Mouse (Mus musculus) stomach, embryonic 14.5 days (tissue): ENCODE data around the gene Hmgn1. TPM values are rescaled to one million over a fixed set of nuclear protein-coding genes. Genes with fewer than 3 reads are reported as not detected.
A peak's percentile ranks its signal among the peaks of the same experiment; 100 is the strongest.

Experiments used
- ATAC-seq: fragments of 200-750 bp; cut with Nextera tagmentation; 2 replicates; pipeline ENCODE4 v1.8.0; 2017; ENCODE audit warnings: low read depth, moderate TSS enrichment; ENCODE audit not compliant: insufficient number of reproducible peaks, insufficient read depth, low FRiP score
- H3K27ac ChIP-seq: fragments of 300-500 bp; sonication (generic); 2 replicates; pipeline ENCODE4 v1.5.1; 2014; ENCODE audit warnings: mild to moderate bottlenecking, low read length, moderate library complexity, mixed read lengths
- H3K27me3 ChIP-seq: fragments of 300-500 bp; sonication (generic); 2 replicates; pipeline ENCODE4 v1.6.1; 2014; ENCODE audit warnings: low read length, control low read depth, mixed read lengths; ENCODE audit not compliant: control insufficient read depth, insufficient read depth
- H3K36me3 ChIP-seq: fragments of 300-500 bp; sonication (generic); 2 replicates; pipeline ENCODE4 v1.6.1; 2014; ENCODE audit warnings: mild to moderate bottlenecking, control low read depth, low read length, moderate library complexity, mixed read lengths; ENCODE audit not compliant: control insufficient read depth, insufficient read depth
- H3K4me1 ChIP-seq: fragments of 300-500 bp; sonication (generic); 2 replicates; pipeline ENCODE4 v1.6.1; 2014; ENCODE audit warnings: low read length, control low read depth, mixed read lengths; ENCODE audit not compliant: control insufficient read depth, insufficient read depth
- H3K4me2 ChIP-seq: fragments of 300-500 bp; sonication (generic); replicated peaks from 2 replicates; pipeline ENCODE4 v1.6.1; 2014; ENCODE audit warnings: low read depth, low read length, control low read depth
- H3K4me3 ChIP-seq: fragments of 300-500 bp; sonication (generic); 2 replicates; pipeline ENCODE4 v1.5.1; 2014; ENCODE audit warnings: low read depth, low read length, control low read depth
- H3K9ac ChIP-seq: fragments of 300-500 bp; sonication (generic); replicated peaks from 2 replicates; pipeline ENCODE4 v1.6.1; 2014; ENCODE audit warnings: low read depth, mild to moderate bottlenecking, control low read depth, low read length, moderate library complexity, mixed read lengths
- H3K9me3 ChIP-seq: fragments of 300-500 bp; sonication (generic); 2 replicates; pipeline ENCODE4 v1.6.1; 2016; ENCODE audit warnings: low read depth, low read length, control low read depth; ENCODE audit not compliant: control insufficient read depth
- WGBS: fragments of 180-500 bp; shearing (Covaris S2); extraction: QIAGEN DNeasy Blood & Tissue Kit; methylation state at CpG from one replicate; pipeline ENCODE4 v1.1.7; 2014; 5-methylcytosine and 5-hydroxymethylcytosine counted together
- polyA plus RNA-seq: library from polyadenylated mRNA; unstranded; fragments of >200 nt; fragmentation: Nextera tagmentation; extraction: Ambion mirVana; gene quantifications from 2 replicates; pipeline ENCODE4 v1.2.1, GENCODE M21; 2014

Hmgn1 gene
- 589 and 679 TPM in 2 replicates for polyA plus RNA-seq

GRCm38 (mm10) chr16:96127657-96128344, at the start of gene Hmgn1:
Gene Hmgn1 (minus strand): TSS chr16:96127729.
- H3K9me3 ChIP-seq, result no peaks in the 10 kb centered on the region
- peaks cover 13% of the 10 kb centered on the region; the same call in 1 of the 2 replicates for H3K4me1 ChIP-seq
- ATAC-seq, result peak; percentile 97
- WGBS, result under 1% methylated on average over 65 of the region's 72 CpGs
- no peaks in the 10 kb centered on the region for H3K27me3 ChIP-seq
- peak within 1 kb of the TSS; percentile 68 for H3K4me3 ChIP-seq
- H3K36me3 ChIP-seq, result peaks cover 37% of the 10 kb centered on the region
- peak within 1 kb of the TSS; percentile 94 for H3K27ac ChIP-seq
- peak within 1 kb of the TSS; percentile 94 for H3K9ac ChIP-seq
- H3K4me2 ChIP-seq, result peak within 1 kb of the TSS; percentile 82

- no peaks in the 10 kb centered on the region for H3K9me3 ChIP-seq
- ATAC-seq, result no peak
- no peaks in the 10 kb centered on the region for H3K27me3 ChIP-seq
- no peak overlapping the region for H3K27ac ChIP-seq
- no peaks in the 10 kb centered on the region for H3K4me1 ChIP-seq
- H3K4me3 ChIP-seq, result no peak overlapping the region
- H3K9ac ChIP-seq, result no peak overlapping the region
- H3K4me2 ChIP-seq, result no peak overlapping the region
- no peaks in the 10 kb centered on the region for H3K36me3 ChIP-seq
- 44% methylated on average over 2 of the region's 2 CpGs for WGBS
Observed at GRCm38 (mm10) chr16:96175399-96175798, 47.9 kb upstream of the Hmgn1 start.

GRCm38 (mm10) chr16:96173648-96174047, 46.1 kb upstream of the Hmgn1 start:
- Histone ChIP-seq H3K27me3 (no peaks in the 10 kb centered on the region), H3K4me1 (no peaks in the 10 kb centered on the region), H3K9me3 (no peaks in the 10 kb centered on the region), H3K4me2 (no peak overlapping the region), H3K27ac (no peak overlapping the region), H3K36me3 (no peaks in the 10 kb centered on the region), H3K9ac (no peak overlapping the region), H3K4me3 (no peak overlapping the region)
- ATAC-seq, result no peak
- 54% methylated on average over 8 of the region's 8 CpGs for WGBS

GRCm38 (mm10) chr16:96168837-96169236, 41.3 kb upstream of the Hmgn1 start:
- no peak overlapping the region for H3K4me3 ChIP-seq
- no peaks in the 10 kb centered on the region for H3K27me3 ChIP-seq
- no peaks in the 10 kb centered on the region for H3K9me3 ChIP-seq
- 92% methylated on average over 4 of the region's 4 CpGs for WGBS
- ATAC-seq, result no peak
- no peak overlapping the region for H3K9ac ChIP-seq
- no peaks in the 10 kb centered on the region for H3K36me3 ChIP-seq
- H3K4me2 ChIP-seq, result no peak overlapping the region
- H3K27ac ChIP-seq, result no peak overlapping the region
- no peaks in the 10 kb centered on the region for H3K4me1 ChIP-seq

- H3K27ac ChIP-seq, result no peak overlapping the region
- no peaks in the 10 kb centered on the region for H3K36me3 ChIP-seq
- H3K9me3 ChIP-seq, result no peaks in the 10 kb centered on the region
- no peak overlapping the region for H3K9ac ChIP-seq
- no peak for ATAC-seq
- WGBS, result 61% methylated on average over 4 of the region's 4 CpGs
- H3K4me3 ChIP-seq, result no peak overlapping the region
- no peaks in the 10 kb centered on the region for H3K27me3 ChIP-seq
- H3K4me2 ChIP-seq, result no peak overlapping the region
- no peaks in the 10 kb centered on the region for H3K4me1 ChIP-seq
Observed at GRCm38 (mm10) chr16:96165723-96166264, 38.3 kb upstream of the Hmgn1 start.

- no peak for ATAC-seq
- no peak overlapping the region for H3K4me2 ChIP-seq
Observed at GRCm38 (mm10) chr16:96161336-96161735, 33.8 kb upstream of the Hmgn1 start.

GRCm38 (mm10) chr16:96160927-96161326, 33.4 kb upstream of the Hmgn1 start:
- Histone ChIP-seq H3K27ac (no peak overlapping the region), H3K27me3 (no peaks in the 10 kb centered on the region), H3K36me3 (no peaks in the 10 kb centered on the region), H3K9me3 (no peaks in the 10 kb centered on the region), H3K4me1 (peaks cover 9% of the 10 kb centered on the region; the same call in 1 of the 2 replicates), H3K9ac (no peak overlapping the region), H3K4me2 (no peak overlapping the region), H3K4me3 (no peak overlapping the region)
- 72% methylated on average over 1 of the region's 1 CpGs for WGBS
- ATAC-seq, result no peak

More at GRCm38 (mm10) chr16:96161336-96161735, 33.8 kb upstream of the Hmgn1 start:
- 77% methylated on average over 4 of the region's 4 CpGs for WGBS
- no peaks in the 10 kb centered on the region for H3K9me3 ChIP-seq
- no peaks in the 10 kb centered on the region for H3K36me3 ChIP-seq
- H3K27me3 ChIP-seq, result no peaks in the 10 kb centered on the region
- no peak overlapping the region for H3K4me3 ChIP-seq
- no peak overlapping the region for H3K27ac ChIP-seq
- H3K9ac ChIP-seq, result no peak overlapping the region
- H3K4me1 ChIP-seq, result peaks cover 9% of the 10 kb centered on the region; the same call in 1 of the 2 replicates

GRCm38 (mm10) chr16:96159794-96160346, 32.3 kb upstream of the Hmgn1 start:
- H3K4me1 ChIP-seq, result peaks cover 9% of the 10 kb centered on the region; the same call in 1 of the 2 replicates
- H3K27me3 ChIP-seq, result no peaks in the 10 kb centered on the region
- H3K9me3 ChIP-seq, result no peaks in the 10 kb centered on the region
- H3K4me2 ChIP-seq, result peak overlapping the region; percentile 96
- no peak for ATAC-seq
- peak overlapping the region; percentile 49 for H3K4me3 ChIP-seq
- no peak overlapping the region; the same call in 1 of the 2 replicates for H3K27ac ChIP-seq
- 0 out of 2 replicates have a peak, but pooled peaks cover under 1% of the 10 kb centered on the region for H3K36me3 ChIP-seq
- peak overlapping the region; percentile 89; the same call in 1 of the 2 replicates for H3K9ac ChIP-seq
- 78% methylated on average over 20 of the region's 20 CpGs for WGBS
